Mouse (Mus musculus) embryonic facial prominence, embryonic 11.5 days (tissue): ENCODE results near the gene Inka2. TPM values are rescaled to one million over a fixed set of nuclear protein-coding genes. Genes with fewer than 3 reads are reported as not detected.

Source experiments
- ATAC-seq: fragments of 200-750 bp; cut with Nextera tagmentation; replicated peaks from 2 replicates; pipeline ENCODE4 v1.8.0; 2017; ENCODE audit warnings: low read depth; ENCODE audit not compliant: insufficient number of reproducible peaks, low FRiP score, low TSS enrichment
- DNase-seq: peaks from one replicate; pipeline ENCODE4 v3.0.0-alpha.2; 2015; ENCODE audit warnings: low spot score
- H3K27ac ChIP-seq: fragments of 300-500 bp; sonication (generic); replicated peaks from 2 replicates; pipeline ENCODE4 v1.5.1; 2014; ENCODE audit warnings: mild to moderate bottlenecking, low read depth, low read length, control low read depth
- H3K27me3 ChIP-seq: fragments of 300-500 bp; sonication (generic); 2 replicates; pipeline ENCODE4 v1.6.1; 2014; ENCODE audit warnings: mild to moderate bottlenecking, low read length, moderate library complexity, mixed read lengths; ENCODE audit not compliant: control insufficient read depth, insufficient read depth
- H3K36me3 ChIP-seq: fragments of 300-500 bp; sonication (generic); replicated peaks from 2 replicates; pipeline ENCODE4 v1.6.1; 2014; ENCODE audit warnings: low read depth, mild to moderate bottlenecking, low read length, moderate library complexity, mixed read lengths; ENCODE audit not compliant: control insufficient read depth, insufficient read depth
- H3K4me1 ChIP-seq: fragments of 300-500 bp; sonication (generic); 2 replicates; pipeline ENCODE4 v1.6.1; 2014; ENCODE audit warnings: low read length, mixed read lengths; ENCODE audit not compliant: control insufficient read depth, insufficient read depth
- H3K4me2 ChIP-seq: fragments of 300-500 bp; sonication (generic); 2 replicates; pipeline ENCODE4 v1.6.1; 2014; ENCODE audit warnings: low read depth, mild to moderate bottlenecking, control low read depth, low read length, moderate library complexity
- H3K4me3 ChIP-seq: fragments of 300-500 bp; sonication (generic); 2 replicates; pipeline ENCODE4 v1.5.1; 2014; ENCODE audit warnings: low read depth, low read length, control low read depth
- H3K9ac ChIP-seq: fragments of 300-500 bp; sonication (generic); replicated peaks from 2 replicates; pipeline ENCODE4 v1.6.1; 2014; ENCODE audit warnings: mild to moderate bottlenecking, control low read depth, low read length
- H3K9me3 ChIP-seq: fragments of 300-500 bp; sonication (generic); replicated peaks from 2 replicates; pipeline ENCODE4 v1.6.1; 2016; ENCODE audit warnings: mild to moderate bottlenecking, low read length, inconsistent platforms, mixed read lengths; ENCODE audit not compliant: control insufficient read depth
- WGBS: fragments of 180-500 bp; shearing (Covaris S2); extraction: QIAGEN DNeasy Blood & Tissue Kit; methylation state at CpG from one replicate; pipeline ENCODE4 v1.1.7; 2014; 5-methylcytosine and 5-hydroxymethylcytosine counted together
- polyA plus RNA-seq: library from polyadenylated mRNA; unstranded; fragments of >200 nt; fragmentation: Nextera tagmentation; extraction: Ambion mirVana; gene quantifications from 2 replicates; pipeline ENCODE4 v1.2.1, GENCODE M21; 2014

Gene Inka2
- 0.80 and 1.3 TPM in 2 replicates for polyA plus RNA-seq

DNA sequence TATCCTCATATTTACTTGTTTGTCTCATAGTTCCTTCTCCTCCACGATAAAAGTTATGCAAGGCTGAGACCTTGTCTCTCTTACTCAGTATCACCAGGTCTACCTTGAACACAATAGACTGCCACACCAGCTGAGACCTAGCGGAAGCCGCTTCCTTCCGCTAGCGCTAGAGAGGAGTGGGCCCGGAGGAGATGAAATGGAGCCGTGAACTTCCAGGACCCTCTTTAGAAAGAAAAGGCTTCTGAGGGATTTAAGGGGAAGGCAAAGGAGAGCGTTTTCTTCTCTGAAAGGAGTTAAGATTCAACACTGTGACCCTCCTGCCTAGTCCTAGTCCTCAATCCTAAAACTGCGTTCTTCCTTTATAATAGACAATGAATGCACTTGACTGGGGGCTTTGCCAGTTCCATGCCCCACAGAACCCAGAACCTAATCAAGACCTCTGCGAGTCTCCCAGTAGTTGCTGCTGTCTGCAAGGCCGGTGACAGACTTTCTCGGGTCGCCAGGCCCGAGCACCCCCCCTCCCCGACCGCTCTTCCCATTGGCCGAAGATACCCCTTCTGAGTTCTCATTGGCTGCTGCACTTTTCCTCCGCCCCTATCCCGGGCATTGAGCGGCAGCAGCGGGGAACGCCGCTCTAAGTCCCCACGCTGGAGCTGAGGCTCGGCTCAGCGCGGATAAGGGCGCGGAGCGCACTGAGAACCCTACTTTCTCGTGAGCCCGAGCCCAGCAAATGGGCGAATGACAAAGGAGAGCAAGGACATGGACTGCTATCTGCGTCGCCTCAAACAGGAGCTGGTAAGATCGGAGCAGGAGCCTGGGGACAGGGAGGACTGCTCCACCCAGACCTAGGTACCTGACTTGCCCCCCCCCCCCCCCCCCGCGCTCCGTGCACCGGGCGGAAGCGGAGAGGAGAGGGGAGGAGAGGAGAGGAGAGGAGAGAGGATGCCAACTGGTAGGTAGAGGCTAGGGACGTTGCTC is at the start of gene Inka2:
Gene Inka2, plus strand, starts transcription at position 569 of the 978 bp plus-strand sequence.
- Histone ChIP-seq H3K9me3 (no peaks in the 10 kb centered on the region), H3K27ac (no peak within 1 kb of the TSS), H3K4me3 (peak within 1 kb of the TSS; percentile 63), H3K4me2 (peak within 1 kb of the TSS; percentile 98), H3K27me3 (no peaks in the 10 kb centered on the region; the same call in 1 of the 2 replicates), H3K9ac (peak within 1 kb of the TSS; percentile 64), H3K36me3 (no peaks in the 10 kb centered on the region), H3K4me1 (no peaks in the 10 kb centered on the region; the same call in 1 of the 2 replicates)
- DNase-seq (peak; percentile 91), ATAC-seq (peak; percentile 94)
- WGBS, result 4% methylated on average over 37 of the region's 43 CpGs

DNA sequence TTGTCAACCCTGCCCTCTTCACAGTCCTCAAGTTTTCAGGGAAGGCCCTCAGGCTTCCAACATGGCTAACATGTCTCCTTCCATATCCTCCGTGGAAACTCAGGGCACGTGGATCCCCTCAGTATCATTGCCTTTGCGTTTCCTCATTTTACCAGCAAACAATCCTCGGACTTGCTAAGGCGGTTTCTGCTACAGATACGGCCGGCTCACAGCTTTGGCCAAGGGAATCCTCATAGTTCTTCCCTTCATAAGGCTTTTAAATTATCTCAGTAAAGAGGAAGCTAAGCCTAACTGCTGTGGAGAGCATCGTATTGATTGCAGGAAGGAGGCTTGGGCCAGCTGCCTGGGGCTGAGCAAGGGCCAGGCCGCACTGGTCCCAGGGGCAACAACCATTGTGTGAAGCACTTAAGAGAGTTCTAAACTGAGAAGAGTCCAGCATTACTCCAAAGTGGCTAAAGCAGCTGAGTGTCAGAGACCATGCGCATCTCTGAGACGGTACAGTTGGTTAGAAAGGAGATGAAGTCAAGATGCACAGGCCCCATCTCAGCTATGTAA is 49.3 kb upstream of the Inka2 start:
- ATAC-seq (no peak), DNase-seq (no peak)
- H3K4me3 ChIP-seq, result no peak overlapping the region
- no peaks in the 10 kb centered on the region for H3K4me1 ChIP-seq
- no peaks in the 10 kb centered on the region for H3K27me3 ChIP-seq
- H3K27ac ChIP-seq, result no peak overlapping the region
- 88% methylated on average over 11 of the region's 11 CpGs for WGBS
- H3K9me3 ChIP-seq, result no peaks in the 10 kb centered on the region
- no peak overlapping the region for H3K9ac ChIP-seq
- H3K36me3 ChIP-seq, result no peaks in the 10 kb centered on the region
- H3K4me2 ChIP-seq, result no peak overlapping the region

DNA sequence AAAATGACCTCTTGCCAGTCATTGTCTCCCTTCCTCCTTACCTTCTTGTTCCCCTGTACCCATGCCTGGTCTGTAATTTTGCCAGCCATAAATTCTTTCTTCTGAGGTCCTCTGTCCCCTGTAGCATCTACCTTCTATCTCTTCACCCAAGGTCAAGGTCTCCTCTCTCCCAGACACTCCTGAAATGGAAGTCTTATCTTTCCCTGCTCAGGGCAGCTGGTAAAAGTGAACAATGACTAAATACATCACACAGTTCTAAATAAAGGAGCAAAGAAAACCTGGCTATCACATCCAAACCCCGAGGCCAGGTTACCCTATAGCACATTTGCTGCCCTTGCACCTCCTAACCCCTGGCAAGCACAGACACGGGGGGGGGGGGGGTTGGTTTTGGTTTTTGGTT is 43.9 kb upstream of the Inka2 start:
- 76% methylated on average over 2 of the region's 2 CpGs for WGBS
- no peak overlapping the region for H3K4me2 ChIP-seq
- H3K36me3 ChIP-seq, result no peaks in the 10 kb centered on the region
- no peaks in the 10 kb centered on the region for H3K9me3 ChIP-seq
- H3K27ac ChIP-seq, result no peak overlapping the region
- H3K27me3 ChIP-seq, result no peaks in the 10 kb centered on the region
- ATAC-seq, result no peak
- H3K4me1 ChIP-seq, result no peaks in the 10 kb centered on the region
- no peak overlapping the region for H3K4me3 ChIP-seq
- H3K9ac ChIP-seq, result no peak overlapping the region
- no peak for DNase-seq

- Histone ChIP-seq H3K27ac (no peak overlapping the region), H3K27me3 (no peaks in the 10 kb centered on the region), H3K9me3 (no peaks in the 10 kb centered on the region), H3K9ac (no peak overlapping the region), H3K4me3 (no peak overlapping the region), H3K36me3 (no peaks in the 10 kb centered on the region), H3K4me1 (no peaks in the 10 kb centered on the region), H3K4me2 (no peak overlapping the region)
- WGBS, result 76% methylated on average over 8 of the region's 8 CpGs
- ATAC-seq, result no peak
- no peak for DNase-seq
These were observed 41.4 kb upstream of the Inka2 start for GRCm38 (mm10) chr3:105663043-105663442.

- H3K36me3 ChIP-seq, result no peaks in the 10 kb centered on the region
- ATAC-seq (no peak), DNase-seq (no peak)
- H3K4me2 ChIP-seq, result no peak overlapping the region
- H3K27me3 ChIP-seq, result no peaks in the 10 kb centered on the region
- H3K4me1 ChIP-seq, result no peaks in the 10 kb centered on the region
- H3K4me3 ChIP-seq, result no peak overlapping the region
- no peak overlapping the region for H3K27ac ChIP-seq
- 82% methylated on average over 9 of the region's 9 CpGs for WGBS
- H3K9me3 ChIP-seq, result no peaks in the 10 kb centered on the region
- H3K9ac ChIP-seq, result no peak overlapping the region
These were observed 39.2 kb upstream of the Inka2 start for GRCm38 (mm10) chr3:105665105-105665765.

- Histone ChIP-seq H3K27ac (no peak overlapping the region), H3K36me3 (no peaks in the 10 kb centered on the region), H3K4me3 (no peak overlapping the region), H3K9me3 (no peaks in the 10 kb centered on the region), H3K9ac (no peak overlapping the region), H3K27me3 (no peaks in the 10 kb centered on the region), H3K4me1 (no peaks in the 10 kb centered on the region), H3K4me2 (no peak overlapping the region)
- DNase-seq (no peak), ATAC-seq (no peak)
- 60% methylated on average over 4 of the region's 4 CpGs for WGBS
These were observed 37.3 kb upstream of the Inka2 start for GRCm38 (mm10) chr3:105666996-105667523.

- no peaks in the 10 kb centered on the region for H3K36me3 ChIP-seq
- no peaks in the 10 kb centered on the region for H3K4me1 ChIP-seq
- H3K27me3 ChIP-seq, result no peaks in the 10 kb centered on the region
- 39% methylated on average over 9 of the region's 9 CpGs for WGBS
- ATAC-seq (no peak), DNase-seq (no peak)
- H3K4me2 ChIP-seq, result no peak overlapping the region
- H3K4me3 ChIP-seq, result no peak overlapping the region
- no peak overlapping the region for H3K27ac ChIP-seq
- H3K9me3 ChIP-seq, result no peaks in the 10 kb centered on the region
- H3K9ac ChIP-seq, result no peak overlapping the region
These were observed 36.2 kb upstream of the Inka2 start for GRCm38 (mm10) chr3:105668161-105668560.
